ENCODE assay signal across 15 mouse cellular contexts in the genomic region with DNA sequence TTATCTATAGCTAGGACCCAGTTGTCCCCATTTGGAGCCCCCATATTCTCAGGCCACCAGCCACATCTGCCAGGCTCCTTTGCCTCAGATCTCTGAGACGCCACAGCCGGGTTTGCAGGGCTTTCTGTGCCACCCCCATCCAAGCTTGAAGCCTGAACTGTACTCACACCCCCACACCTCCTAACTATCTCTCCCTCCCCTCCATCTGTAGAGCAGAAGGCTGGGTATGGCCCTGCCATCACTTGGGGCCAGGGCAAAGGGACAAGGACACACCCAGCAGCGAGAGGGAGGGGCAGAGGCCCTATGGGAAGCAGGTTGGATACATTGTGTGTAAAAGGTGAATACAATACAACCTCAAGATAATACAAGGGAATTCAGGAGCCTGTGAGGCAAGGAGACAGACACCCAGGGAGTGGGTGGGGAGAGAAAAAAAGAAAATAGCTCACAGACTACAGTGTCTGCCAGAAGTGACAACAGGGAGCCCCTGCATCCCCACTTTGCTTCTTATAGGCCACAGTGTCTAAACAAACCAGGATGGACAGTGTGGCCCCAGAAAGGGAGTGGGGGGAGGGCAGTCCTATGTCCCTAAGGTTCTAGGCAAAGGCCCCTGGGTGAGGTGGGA. TPM values are rescaled to one million over a fixed set of nuclear protein-coding genes. Genes with fewer than 3 reads are reported as not detected.
DNase-seq lines count a peak whose midpoint lies in the region; ATAC-seq lines count a peak whose summit lies in the region.
"Had no signal": no experiment of that assay in that cellular context is flagged by ENCODE, and none has a peak within 500 bp of the region (broad histone marks: within the 10 kb centered on the region; RNA-seq: fewer than 3 reads in every experiment).

No protein-coding gene starts in this region.

- intact Hi-C loops in left cerebral cortex, postnatal 36 days (cut with DNase I) = no loop called here

- ATAC-seq in neural tube, embryonic 13.5 days (ENCODE audit: low read depth) = no peak
- ATAC-seq in neural tube, embryonic 15.5 days (ENCODE audit: low FRiP score) = no peak
- ATAC-seq in stomach, embryonic 15.5 days (ENCODE audit: insufficient read depth, low FRiP score, low read depth) = peak; percentile 14; the same call in 1 of the 2 replicates

- H3K27me3 ChIP-seq in neural tube, embryonic 13.5 days = no peaks in the 10 kb centered on the region
- H3K27me3 ChIP-seq in neural tube, embryonic 15.5 days (replicated peaks) = no peaks in the 10 kb centered on the region
- no peaks in the 10 kb centered on the region for H3K27me3 ChIP-seq in stomach, embryonic 15.5 days (replicated peaks)
- H3K27me3 ChIP-seq: limb, embryonic 15.5 days had no signal

- peaks cover 30% of the 10 kb centered on the region for H3K4me1 ChIP-seq in neural tube, embryonic 13.5 days (replicated peaks)
- H3K4me1 ChIP-seq in neural tube, embryonic 15.5 days = peaks cover 37% of the 10 kb centered on the region
- peaks cover 31% of the 10 kb centered on the region for H3K4me1 ChIP-seq in stomach, embryonic 15.5 days

- no peak overlapping the region for H3K27ac ChIP-seq in neural tube, embryonic 13.5 days (replicated peaks)
- no peak overlapping the region for H3K27ac ChIP-seq in neural tube, embryonic 15.5 days (replicated peaks)
- H3K27ac ChIP-seq in stomach, embryonic 15.5 days = no peak overlapping the region
- H3K27ac ChIP-seq: limb, embryonic 15.5 days had no signal

- no peak overlapping the region for H3K4me2 ChIP-seq in neural tube, embryonic 13.5 days
- no peak overlapping the region for H3K4me2 ChIP-seq in neural tube, embryonic 15.5 days
- H3K4me2 ChIP-seq in stomach, embryonic 15.5 days = peak overlapping the region; percentile 30
- H3K4me2 ChIP-seq: limb, embryonic 15.5 days had no signal

- no peak overlapping the region for H3K4me3 ChIP-seq in neural tube, embryonic 13.5 days
- H3K4me3 ChIP-seq in neural tube, embryonic 15.5 days (replicated peaks) = no peak overlapping the region
- no peak overlapping the region for H3K4me3 ChIP-seq in stomach, embryonic 15.5 days (replicated peaks)
- H3K4me3 ChIP-seq: limb, embryonic 15.5 days had no signal

- 0 out of 2 replicates have a peak overlapping the region, but pooled peaks have one; percentile 31 for H3K9ac ChIP-seq in neural tube, embryonic 13.5 days
- no peak overlapping the region for H3K9ac ChIP-seq in neural tube, embryonic 15.5 days (replicated peaks)
- H3K9ac ChIP-seq in stomach, embryonic 15.5 days = no peak overlapping the region
- H3K9ac ChIP-seq: limb, embryonic 15.5 days had no signal

- H3K36me3 ChIP-seq in neural tube, embryonic 13.5 days = peaks cover 33% of the 10 kb centered on the region
- peaks cover 37% of the 10 kb centered on the region for H3K36me3 ChIP-seq in neural tube, embryonic 15.5 days
- H3K36me3 ChIP-seq in stomach, embryonic 15.5 days = peaks cover 27% of the 10 kb centered on the region

- no peaks in the 10 kb centered on the region for H3K9me3 ChIP-seq in neural tube, embryonic 13.5 days
- H3K9me3 ChIP-seq in neural tube, embryonic 15.5 days (replicated peaks) = no peaks in the 10 kb centered on the region
- no peaks in the 10 kb centered on the region for H3K9me3 ChIP-seq in stomach, embryonic 15.5 days
- H3K9me3 ChIP-seq: limb, embryonic 15.5 days had no signal

- DNase-seq in frontal cortex, postnatal 36 days (ENCODE audit: low spot score in 2 of 2) = peak; percentile 78
- no peak for DNase-seq in frontal cortex, postnatal 14 days (ENCODE audit: low spot score in 2 of 2)
- DNase-seq in left cerebral cortex, postnatal 36 days (ENCODE audit: low spot score in 2 of 2) = peak; percentile 70 to 75
- DNase-seq in thymus, postnatal 4 days = no peak
- no peak for DNase-seq in adrenal gland, postnatal 4 days (ENCODE audit: low spot score in 2 of 2)
- DNase-seq: thymus, postnatal 25 days had no signal

- WGBS in neural tube, embryonic 13.5 days = 83% methylated on average over 3 of the region's 3 CpGs
- 92% methylated on average over 3 of the region's 3 CpGs for WGBS in neural tube, embryonic 15.5 days
- WGBS in stomach, embryonic 15.5 days = 73% methylated on average over 3 of the region's 3 CpGs

RNA-seq across cellular contexts. Expression of a gene that starts 5.3 kb away (rescaled TPM):
- 90.8 and 99.0 TPM in 2 replicates for polyA plus RNA-seq in neural tube, embryonic 13.5 days (2015; fragmentation: Nextera tagmentation; extraction: Ambion mirVana)
- polyA plus RNA-seq in neural tube, embryonic 15.5 days (2015; fragmentation: Nextera tagmentation; extraction: Ambion mirVana) = 112 and 133 TPM in 2 replicates
- 100 to 1,000 TPM; 149 to 153 TPM for total RNA-seq in left cerebral cortex, postnatal 36 days (2021)
- polyA plus RNA-seq in stomach, embryonic 15.5 days (2015; fragmentation: Nextera tagmentation; extraction: Ambion mirVana) = 193 and 202 TPM in 2 replicates
- 10 to 100 TPM; 85.6 to 87.2 TPM for total RNA-seq in adrenal gland, postnatal 4 days (2021)

RNA-seq across cellular contexts. Expression of a gene that starts 26.3 kb away (rescaled TPM):
- 36.8 and 37.4 TPM in 2 replicates for polyA plus RNA-seq in neural tube, embryonic 13.5 days (2015; fragmentation: Nextera tagmentation; extraction: Ambion mirVana)
- polyA plus RNA-seq in neural tube, embryonic 15.5 days (2015; fragmentation: Nextera tagmentation; extraction: Ambion mirVana) = 48.5 and 51.5 TPM in 2 replicates
- 10 to 100 TPM; 32.7 to 38.1 TPM for total RNA-seq in left cerebral cortex, postnatal 36 days (2021)
- 23.6 and 26.7 TPM in 2 replicates for polyA plus RNA-seq in stomach, embryonic 15.5 days (2015; fragmentation: Nextera tagmentation; extraction: Ambion mirVana)
- 10 to 100 TPM; 21.3 to 25.1 TPM for total RNA-seq in adrenal gland, postnatal 4 days (2021)

RNA-seq across cellular contexts. Expression of a gene that starts 34.2 kb away (rescaled TPM):
- 4.1 and 4.9 TPM in 2 replicates for polyA plus RNA-seq in neural tube, embryonic 13.5 days (2015; fragmentation: Nextera tagmentation; extraction: Ambion mirVana)
- 8.1 and 9.5 TPM in 2 replicates for polyA plus RNA-seq in neural tube, embryonic 15.5 days (2015; fragmentation: Nextera tagmentation; extraction: Ambion mirVana)
- total RNA-seq in left cerebral cortex, postnatal 36 days (2021) = 10 to 100 TPM; 40.4 to 44.2 TPM
- 1.2 TPM in 2 replicates for polyA plus RNA-seq in stomach, embryonic 15.5 days (2015; fragmentation: Nextera tagmentation; extraction: Ambion mirVana)
- total RNA-seq in adrenal gland, postnatal 4 days (2021) = 1 to 10 TPM; 4.1 to 4.3 TPM

RNA-seq across cellular contexts. Expression of a gene that starts 37.2 kb away (rescaled TPM):
- not detected in 2 replicates for polyA plus RNA-seq in neural tube, embryonic 13.5 days (2015; fragmentation: Nextera tagmentation; extraction: Ambion mirVana)
- 0.09 TPM in 1 of 2 replicates, not detected in the other for polyA plus RNA-seq in neural tube, embryonic 15.5 days (2015; fragmentation: Nextera tagmentation; extraction: Ambion mirVana)
- total RNA-seq in left cerebral cortex, postnatal 36 days (2021) = not detected
- 0.35 and 0.86 TPM in 2 replicates for polyA plus RNA-seq in stomach, embryonic 15.5 days (2015; fragmentation: Nextera tagmentation; extraction: Ambion mirVana)
- total RNA-seq in adrenal gland, postnatal 4 days (2021) = 1 to 10 TPM; 2.9 to 3.2 TPM
- total RNA-seq: gastrocnemius, adult 18-20 months; midbrain, postnatal 0 days; neutrophil, adult 5-6 weeks had no signal
- polyA plus RNA-seq: brain, embryonic 14.5 days; midbrain, postnatal 0 days; spleen, adult 2 months had no signal

RNA-seq across cellular contexts. Expression of a gene that starts 38.8 kb away (rescaled TPM):
- 0.10 and 0.18 TPM in 2 replicates for polyA plus RNA-seq in neural tube, embryonic 13.5 days (2015; fragmentation: Nextera tagmentation; extraction: Ambion mirVana)
- polyA plus RNA-seq in neural tube, embryonic 15.5 days (2015; fragmentation: Nextera tagmentation; extraction: Ambion mirVana) = 0.18 and 2.5 TPM in 2 replicates
- under 1 TPM in 1 of 2 experiments, not detected in 1; 0.25 TPM for total RNA-seq in left cerebral cortex, postnatal 36 days (2021)
- 0.68 and 0.75 TPM in 2 replicates for polyA plus RNA-seq in stomach, embryonic 15.5 days (2015; fragmentation: Nextera tagmentation; extraction: Ambion mirVana)
- total RNA-seq in adrenal gland, postnatal 4 days (2021) = not detected
- total RNA-seq: gastrocnemius, adult 18-20 months had no signal

Comparison
In these comparisons a context has a peak if more than half of its experiments do, and no peak if none do; other contexts are left out.
1. DNase-seq: peak in frontal cortex, postnatal 36 days (2 of 2) and left cerebral cortex, postnatal 36 days (2 of 2); none in frontal cortex, postnatal 14 days (0 of 2), thymus, postnatal 4 days (single experiment) and adrenal gland, postnatal 4 days (0 of 2).